ENCODE assay signal across 9 mouse cellular contexts in genomic region chr7:100919006-100919808, GRCm38 (mm10). TPM values are rescaled to one million over a fixed set of nuclear protein-coding genes. Genes with fewer than 3 reads are reported as not detected.
DNase-seq lines count a peak whose midpoint lies in the region; ATAC-seq and TF ChIP-seq lines count a peak whose summit lies in the region.
"Had no signal": no experiment of that assay in that cellular context is flagged by ENCODE, and none has a peak within 500 bp of the region (broad histone marks: within the 10 kb centered on the region; RNA-seq: fewer than 3 reads in every experiment).

No protein-coding gene starts in this region.

- ATAC-seq in heart, embryonic 11.5 days (replicated peaks; ENCODE audit: insufficient number of reproducible peaks, low FRiP score, low TSS enrichment), result no peak
- ATAC-seq in lung, postnatal 0 days, result no peak
- no peak for ATAC-seq in intestine, embryonic 14.5 days (replicated peaks; ENCODE audit: low FRiP score, low TSS enrichment, low read depth)

- no peak for DNase-seq in heart, postnatal 10 days
- DNase-seq in lung, postnatal 0 days (ENCODE audit: low spot score), result no peak
- DNase-seq in lung, postnatal 36 days, result no peak
- DNase-seq in intestine, embryonic 14.5 days (ENCODE audit: low spot score), result no peak
- DNase-seq in cerebellum, postnatal 36 days, result no peak
- no peak for DNase-seq in adrenal gland, postnatal 25 days
- DNase-seq: thymus, postnatal 25 days had no signal

- no peak for TF ChIP-seq CTCF in lung, postnatal 0 days (IDR thresholded peaks at IDR 0.05)
- TF ChIP-seq CTCF in small intestine, adult 2 months (IDR thresholded peaks at IDR 0.05; ENCODE audit: extremely low read depth, insufficient read length, insufficient replicate concordance, low read depth, low read length), result no peak

- peak overlapping the region; percentile 44; the same call in 1 of the 2 replicates for H3K9ac ChIP-seq in heart, embryonic 11.5 days (ENCODE audit: low read depth, low read length)
- H3K9ac ChIP-seq in lung, postnatal 0 days (replicated peaks; ENCODE audit: low read depth), result no peak overlapping the region
- 0 out of 2 replicates have a peak overlapping the region, but pooled peaks have one; percentile 10 for H3K9ac ChIP-seq in intestine, embryonic 14.5 days (ENCODE audit: low read length)

- no peak overlapping the region for H3K4me3 ChIP-seq in heart, embryonic 11.5 days (ENCODE audit: low read depth, low read length)
- no peak overlapping the region for H3K4me3 ChIP-seq in lung, postnatal 0 days (ENCODE audit: low read depth, low read length)
- no peak overlapping the region for H3K4me3 ChIP-seq in intestine, embryonic 14.5 days (ENCODE audit: low read depth, low read length)
- no peak overlapping the region for H3K4me3 ChIP-seq in small intestine, adult 2 months (ENCODE audit: low read depth, low read length)

- H3K36me3 ChIP-seq in heart, embryonic 11.5 days (ENCODE audit: control insufficient read depth, insufficient read depth, low read length), result peaks cover 6% of the 10 kb centered on the region; the same call in 1 of the 2 replicates
- H3K36me3 ChIP-seq in lung, postnatal 0 days (ENCODE audit: insufficient read depth, low read length), result no peaks in the 10 kb centered on the region
- H3K36me3 ChIP-seq in intestine, embryonic 14.5 days (ENCODE audit: control insufficient read depth, insufficient read depth, low read length), result peaks cover 49% of the 10 kb centered on the region
- no peaks in the 10 kb centered on the region for H3K36me3 ChIP-seq in small intestine, adult 2 months (ENCODE audit: control insufficient read depth, insufficient read depth, low read length)

- peaks cover 79% of the 10 kb centered on the region for H3K4me1 ChIP-seq in heart, embryonic 11.5 days (ENCODE audit: control insufficient read depth, insufficient read depth, low read length)
- peaks cover 40% of the 10 kb centered on the region for H3K4me1 ChIP-seq in lung, postnatal 0 days (ENCODE audit: insufficient read depth, low read depth, low read length)
- peaks cover 61% of the 10 kb centered on the region for H3K4me1 ChIP-seq in intestine, embryonic 14.5 days (replicated peaks; ENCODE audit: control insufficient read depth, insufficient read depth, low read length)
- no peaks in the 10 kb centered on the region for H3K4me1 ChIP-seq in small intestine, adult 2 months (ENCODE audit: control insufficient read depth, insufficient read depth, insufficient read length, low read length)

- TF ChIP-seq EP300 in lung, postnatal 0 days (IDR thresholded peaks at IDR 0.05), result no peak

- H3K4me2 ChIP-seq in heart, embryonic 11.5 days, result peak overlapping the region; percentile 23
- H3K4me2 ChIP-seq in lung, postnatal 0 days (replicated peaks; ENCODE audit: low read depth, low read length), result no peak overlapping the region
- peak overlapping the region; percentile 24 for H3K4me2 ChIP-seq in intestine, embryonic 14.5 days (ENCODE audit: low read length)

- TF ChIP-seq POLR2A in small intestine, adult 2 months (IDR thresholded peaks at IDR 0.05; ENCODE audit: low read depth, low read length), result no peak

- intact Hi-C loops in heart, postnatal 10 days (cut with DNase I), result no loop called here

- 32% methylated on average over 7 of the region's 7 CpGs for WGBS in heart, embryonic 11.5 days (ENCODE audit: insufficient replicate concordance)
- 43% methylated on average over 7 of the region's 7 CpGs for WGBS in lung, postnatal 0 days
- 39% methylated on average over 7 of the region's 7 CpGs for WGBS in intestine, embryonic 14.5 days
- WGBS in small intestine, adult 2 months, result 67% methylated on average over 7 of the region's 7 CpGs

- H3K27ac ChIP-seq in heart, embryonic 11.5 days (ENCODE audit: low read depth, low read length), result peak overlapping the region; percentile 79
- H3K27ac ChIP-seq in lung, postnatal 0 days (ENCODE audit: low read length), result peak overlapping the region; percentile 61
- H3K27ac ChIP-seq in intestine, embryonic 14.5 days (ENCODE audit: low read depth), result peak overlapping the region; percentile 80
- 0 out of 2 replicates have a peak overlapping the region, but pooled peaks have one; percentile 21 for H3K27ac ChIP-seq in small intestine, adult 2 months (ENCODE audit: insufficient read depth, low read depth, low read length)

- H3K9me3 ChIP-seq in heart, embryonic 11.5 days (replicated peaks; ENCODE audit: control insufficient read depth, low read length), result no peaks in the 10 kb centered on the region
- no peaks in the 10 kb centered on the region for H3K9me3 ChIP-seq in lung, postnatal 0 days (ENCODE audit: low read length)
- H3K9me3 ChIP-seq in intestine, embryonic 14.5 days (ENCODE audit: control insufficient read depth, low read length), result no peaks in the 10 kb centered on the region

- H3K27me3 ChIP-seq in heart, embryonic 11.5 days (ENCODE audit: control insufficient read depth, insufficient read depth, low read length), result no peaks in the 10 kb centered on the region
- no peaks in the 10 kb centered on the region for H3K27me3 ChIP-seq in lung, postnatal 0 days (replicated peaks; ENCODE audit: insufficient read depth, low read length)
- no peaks in the 10 kb centered on the region for H3K27me3 ChIP-seq in intestine, embryonic 14.5 days (replicated peaks; ENCODE audit: control insufficient read depth, insufficient read depth, low read length)
- H3K27me3 ChIP-seq in small intestine, adult 2 months (ENCODE audit: control insufficient read depth, insufficient read depth, low read length), result no peaks in the 10 kb centered on the region

RNA-seq across cellular contexts. Expression of gene Arhgef17, which starts 12.7 kb away (rescaled TPM):
- 8.5 and 8.8 TPM in 2 replicates for polyA plus RNA-seq in heart, embryonic 11.5 days (2014; fragmentation: Nextera tagmentation; extraction: Ambion mirVana)
- total RNA-seq in heart, postnatal 10 days (2021), result 10 to 100 TPM; 32.9 to 41.2 TPM
- polyA plus RNA-seq in lung, postnatal 0 days (2015; fragmentation: Nextera tagmentation; extraction: Ambion mirVana), result 5.8 and 7.0 TPM in 2 replicates
- polyA plus RNA-seq in intestine, embryonic 14.5 days (2014; fragmentation: Nextera tagmentation; extraction: Ambion mirVana), result 12.9 and 14.2 TPM in 2 replicates
- polyA plus RNA-seq in small intestine, adult 2 months (2012; rRNA removed), result 6.8 and 8.0 TPM in 2 replicates
- 76.1 and 81.2 TPM in 2 replicates for total RNA-seq in adrenal gland, postnatal 25 days (2021)

RNA-seq across cellular contexts. Expression of gene P2ry6, which starts 55.2 kb away (rescaled TPM):
- 2.1 and 2.8 TPM in 2 replicates for polyA plus RNA-seq in heart, embryonic 11.5 days (2014; fragmentation: Nextera tagmentation; extraction: Ambion mirVana)
- total RNA-seq in heart, postnatal 10 days (2021), result 1 to 10 TPM; 3.7 to 3.9 TPM
- 9.9 and 11.2 TPM in 2 replicates for polyA plus RNA-seq in lung, postnatal 0 days (2015; fragmentation: Nextera tagmentation; extraction: Ambion mirVana)
- polyA plus RNA-seq in intestine, embryonic 14.5 days (2014; fragmentation: Nextera tagmentation; extraction: Ambion mirVana), result 11.1 and 11.9 TPM in 2 replicates
- polyA plus RNA-seq in small intestine, adult 2 months (2012; rRNA removed), result 19.4 and 27.8 TPM in 2 replicates
- total RNA-seq in adrenal gland, postnatal 25 days (2021), result 5.8 and 9.5 TPM in 2 replicates

RNA-seq across cellular contexts. Expression of gene Relt, which starts 56.0 kb away (rescaled TPM):
- 2.3 and 3.0 TPM in 2 replicates for polyA plus RNA-seq in heart, embryonic 11.5 days (2014; fragmentation: Nextera tagmentation; extraction: Ambion mirVana)
- 1 to 10 TPM; 4.0 to 4.6 TPM for total RNA-seq in heart, postnatal 10 days (2021)
- 2.8 and 3.8 TPM in 2 replicates for polyA plus RNA-seq in lung, postnatal 0 days (2015; fragmentation: Nextera tagmentation; extraction: Ambion mirVana)
- polyA plus RNA-seq in intestine, embryonic 14.5 days (2014; fragmentation: Nextera tagmentation; extraction: Ambion mirVana), result 1.9 and 2.0 TPM in 2 replicates
- 7.0 and 9.5 TPM in 2 replicates for polyA plus RNA-seq in small intestine, adult 2 months (2012; rRNA removed)
- total RNA-seq in adrenal gland, postnatal 25 days (2021), result 1.0 and 1.3 TPM in 2 replicates

Comparison
In these comparisons a context has a peak if more than half of its experiments do, and no peak if none do; other contexts are left out.
1. H3K27ac ChIP-seq: peak in every context shown above with its lines; median percentile 80 in intestine, embryonic 14.5 days; 79 in heart, embryonic 11.5 days; 61 in lung, postnatal 0 days; 21 in small intestine, adult 2 months.